Mouse (Mus musculus) lung, embryonic 14.5 days (tissue): ENCODE results near the gene Mybph. TPM values are rescaled to one million over a fixed set of nuclear protein-coding genes. Genes with fewer than 3 reads are reported as not detected.

Source experiments
- ATAC-seq: fragments of 200-750 bp; cut with Nextera tagmentation; 2 replicates; pipeline ENCODE4 v1.8.0; 2017; ENCODE audit warnings: mild to moderate bottlenecking, moderate TSS enrichment, moderate library complexity; ENCODE audit not compliant: insufficient read depth
- DNase-seq: peaks from one replicate; pipeline ENCODE4 v3.0.0-alpha.2; 2015
- H3K27ac ChIP-seq: fragments of 300-500 bp; sonication (generic); 2 replicates; pipeline ENCODE4 v1.5.1; 2014; ENCODE audit warnings: low read depth, mild to moderate bottlenecking, moderate library complexity
- H3K27me3 ChIP-seq: fragments of 300-500 bp; sonication (generic); 2 replicates; pipeline ENCODE4 v1.6.1; 2014; ENCODE audit warnings: low read length, control low read depth; ENCODE audit not compliant: insufficient read depth
- H3K36me3 ChIP-seq: fragments of 300-500 bp; sonication (generic); 2 replicates; pipeline ENCODE4 v1.6.1; 2014; ENCODE audit warnings: control low read depth; ENCODE audit not compliant: insufficient read depth
- H3K4me1 ChIP-seq: fragments of 300-500 bp; sonication (generic); 2 replicates; pipeline ENCODE4 v1.6.1; 2014; ENCODE audit warnings: antibody characterized with exemption, control low read depth; ENCODE audit not compliant: insufficient read depth
- H3K4me2 ChIP-seq: fragments of 300-500 bp; sonication (generic); 2 replicates; pipeline ENCODE4 v1.6.1; 2014; ENCODE audit warnings: mild to moderate bottlenecking
- H3K4me3 ChIP-seq: fragments of 300-500 bp; sonication (generic); 2 replicates; pipeline ENCODE4 v1.5.1; 2014; ENCODE audit warnings: low read depth, low read length
- H3K9ac ChIP-seq: fragments of 300-500 bp; sonication (generic); 2 replicates; pipeline ENCODE4 v1.6.1; 2014
- H3K9me3 ChIP-seq: fragments of 300-500 bp; sonication (generic); 2 replicates; pipeline ENCODE4 v1.6.1; 2016; ENCODE audit warnings: low read depth, low read length, control low read depth
- CTCF ChIP-seq: IDR thresholded peaks from 2 replicates; pipeline ENCODE4 v1.5.1; 2016; ENCODE audit warnings: antibody characterized with exemption, low read depth
- WGBS: fragments of 180-500 bp; shearing (Covaris S2); extraction: QIAGEN DNeasy Blood & Tissue Kit; methylation state at CpG from one replicate; pipeline ENCODE4 v1.1.7; 2014; 5-methylcytosine and 5-hydroxymethylcytosine counted together
- polyA plus RNA-seq: library from polyadenylated mRNA; unstranded; fragments of >200 nt; fragmentation: Nextera tagmentation; extraction: Ambion mirVana; gene quantifications from 2 replicates; pipeline ENCODE4 v1.2.1, GENCODE M21; 2014

Mybph gene
- polyA plus RNA-seq, 1 experiment from 2014 or later, result not detected

DNA sequence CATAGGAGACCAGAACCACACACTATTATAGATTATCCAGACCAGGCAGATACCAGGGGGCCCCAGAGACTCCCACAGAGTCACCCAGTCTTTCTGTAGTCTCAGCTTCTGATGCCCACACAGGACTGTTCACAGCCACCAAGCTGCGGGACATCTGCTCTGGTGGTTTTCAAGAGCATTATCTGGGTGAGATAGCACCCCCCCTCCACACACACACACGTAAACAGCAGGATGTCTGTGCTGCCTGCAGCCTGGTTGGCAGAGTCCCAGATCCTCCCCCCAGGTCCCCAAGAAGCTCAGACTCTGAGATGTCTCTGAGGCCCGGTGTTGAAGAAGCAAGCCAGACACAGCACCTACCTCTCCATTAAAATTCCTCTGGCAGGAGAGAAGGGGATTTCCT is 2.3 kb downstream of the Mybph start:
- no peak overlapping the region for H3K9ac ChIP-seq
- H3K9me3 ChIP-seq, result no peaks in the 10 kb centered on the region
- H3K27ac ChIP-seq, result no peak overlapping the region; the same call in 1 of the 2 replicates
- no peaks in the 10 kb centered on the region for H3K36me3 ChIP-seq
- DNase-seq (peak; percentile 7), ATAC-seq (peak; percentile 18; the same call in 1 of the 2 replicates)
- peaks cover 5% of the 10 kb centered on the region; the same call in 1 of the 2 replicates for H3K4me1 ChIP-seq
- H3K27me3 ChIP-seq, result no peaks in the 10 kb centered on the region
- no peak overlapping the region for H3K4me2 ChIP-seq
- no peak for TF ChIP-seq CTCF
- no peak overlapping the region for H3K4me3 ChIP-seq
- WGBS, result 25% methylated on average over 3 of the region's 3 CpGs

DNA sequence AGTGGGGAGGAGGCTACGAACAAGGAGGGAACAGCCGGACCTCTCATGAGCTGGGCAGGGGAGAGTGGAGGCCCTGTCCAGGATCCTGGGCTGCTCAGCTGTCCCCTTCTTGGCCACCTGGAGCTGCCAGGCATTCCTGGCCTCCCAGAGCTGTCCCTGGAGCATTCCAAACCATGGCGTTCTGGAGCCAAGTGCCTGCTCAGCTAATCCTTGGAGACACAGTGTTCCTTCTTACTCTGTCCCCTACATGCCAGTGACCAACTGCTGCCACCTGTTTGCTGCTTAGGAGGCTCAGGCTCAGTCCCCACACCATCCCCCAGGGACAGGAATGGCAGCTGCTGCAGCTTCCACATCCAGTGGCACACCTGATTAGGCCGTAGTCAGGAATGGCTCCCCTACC is 2.7 kb downstream of the Mybph start:
- Histone ChIP-seq H3K9me3 (no peaks in the 10 kb centered on the region), H3K27ac (no peak overlapping the region; the same call in 1 of the 2 replicates), H3K9ac (no peak overlapping the region), H3K4me2 (no peak overlapping the region), H3K4me3 (no peak overlapping the region), H3K27me3 (no peaks in the 10 kb centered on the region), H3K36me3 (no peaks in the 10 kb centered on the region), H3K4me1 (peaks cover 5% of the 10 kb centered on the region; the same call in 1 of the 2 replicates)
- no peak for TF ChIP-seq CTCF
- peak; percentile 59; the same call in 1 of the 2 replicates for ATAC-seq
- 26% methylated on average over 4 of the region's 4 CpGs for WGBS
- no peak for DNase-seq

DNA sequence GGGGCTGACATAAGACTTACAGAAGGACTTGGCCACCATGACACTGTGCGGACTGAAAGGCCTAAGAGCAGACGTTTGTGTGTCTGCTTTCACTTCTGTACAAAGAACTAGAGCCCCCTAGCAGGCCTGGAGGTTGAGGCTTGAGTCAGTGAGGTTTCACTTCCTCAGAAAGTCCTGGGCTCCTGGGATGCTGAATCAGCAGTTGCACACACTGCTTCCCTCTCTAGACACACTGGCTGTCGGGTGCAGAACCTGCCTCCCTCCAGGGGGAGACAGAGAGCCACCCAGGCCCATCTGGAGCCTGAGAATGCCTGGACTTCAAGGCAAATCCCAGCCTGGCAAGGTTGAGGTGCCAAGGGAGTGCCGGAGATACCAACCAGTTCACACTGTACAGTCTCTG is 3.1 kb downstream of the Mybph start:
- ATAC-seq (no peak), DNase-seq (peak; percentile 46)
- WGBS, result 61% methylated on average over 4 of the region's 4 CpGs
- Histone ChIP-seq H3K27ac (no peak overlapping the region), H3K36me3 (no peaks in the 10 kb centered on the region), H3K4me2 (no peak overlapping the region), H3K27me3 (no peaks in the 10 kb centered on the region), H3K9me3 (no peaks in the 10 kb centered on the region), H3K9ac (no peak overlapping the region), H3K4me3 (no peak overlapping the region), H3K4me1 (peaks cover 5% of the 10 kb centered on the region; the same call in 1 of the 2 replicates)
- peak; percentile 71 for TF ChIP-seq CTCF

DNA sequence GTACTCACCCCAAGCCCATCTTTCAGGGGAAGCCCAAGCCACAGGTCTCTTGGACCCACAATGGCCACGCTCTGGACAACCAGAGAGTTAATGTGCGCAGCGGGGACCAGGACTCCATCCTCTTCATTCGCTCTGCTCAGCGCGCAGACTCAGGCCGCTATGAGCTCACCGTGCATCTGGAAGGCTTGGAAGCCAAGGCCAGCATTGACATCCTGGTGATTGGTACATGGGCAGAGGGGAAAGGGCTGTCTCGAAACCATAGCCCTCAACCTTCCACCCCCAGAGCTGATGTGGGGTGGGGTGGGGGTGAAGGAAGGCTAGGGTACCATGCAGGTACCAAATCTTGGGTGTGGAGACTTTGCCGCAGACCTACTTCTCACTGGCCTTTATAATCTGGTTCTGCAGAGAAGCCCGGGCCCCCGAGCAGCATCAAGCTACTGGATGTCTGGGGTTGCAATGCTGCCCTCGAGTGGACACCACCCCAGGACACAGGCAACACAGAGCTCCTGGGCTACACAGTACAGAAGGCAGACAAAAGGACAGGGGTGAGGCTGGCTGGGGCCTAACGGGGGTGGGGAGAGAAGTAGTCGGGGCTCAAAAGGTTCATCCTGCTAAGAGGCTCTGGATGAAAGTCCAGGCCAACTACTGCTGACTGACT is 4.2 kb downstream of the Mybph start:
- Histone ChIP-seq H3K4me1 (peaks cover 5% of the 10 kb centered on the region; the same call in 1 of the 2 replicates), H3K36me3 (no peaks in the 10 kb centered on the region), H3K27me3 (no peaks in the 10 kb centered on the region), H3K27ac (no peak overlapping the region), H3K4me2 (no peak overlapping the region), H3K4me3 (no peak overlapping the region), H3K9me3 (no peaks in the 10 kb centered on the region), H3K9ac (no peak overlapping the region)
- DNase-seq (no peak), ATAC-seq (no peak)
- WGBS, result 79% methylated on average over 15 of the region's 15 CpGs
- TF ChIP-seq CTCF, result no peak

DNA sequence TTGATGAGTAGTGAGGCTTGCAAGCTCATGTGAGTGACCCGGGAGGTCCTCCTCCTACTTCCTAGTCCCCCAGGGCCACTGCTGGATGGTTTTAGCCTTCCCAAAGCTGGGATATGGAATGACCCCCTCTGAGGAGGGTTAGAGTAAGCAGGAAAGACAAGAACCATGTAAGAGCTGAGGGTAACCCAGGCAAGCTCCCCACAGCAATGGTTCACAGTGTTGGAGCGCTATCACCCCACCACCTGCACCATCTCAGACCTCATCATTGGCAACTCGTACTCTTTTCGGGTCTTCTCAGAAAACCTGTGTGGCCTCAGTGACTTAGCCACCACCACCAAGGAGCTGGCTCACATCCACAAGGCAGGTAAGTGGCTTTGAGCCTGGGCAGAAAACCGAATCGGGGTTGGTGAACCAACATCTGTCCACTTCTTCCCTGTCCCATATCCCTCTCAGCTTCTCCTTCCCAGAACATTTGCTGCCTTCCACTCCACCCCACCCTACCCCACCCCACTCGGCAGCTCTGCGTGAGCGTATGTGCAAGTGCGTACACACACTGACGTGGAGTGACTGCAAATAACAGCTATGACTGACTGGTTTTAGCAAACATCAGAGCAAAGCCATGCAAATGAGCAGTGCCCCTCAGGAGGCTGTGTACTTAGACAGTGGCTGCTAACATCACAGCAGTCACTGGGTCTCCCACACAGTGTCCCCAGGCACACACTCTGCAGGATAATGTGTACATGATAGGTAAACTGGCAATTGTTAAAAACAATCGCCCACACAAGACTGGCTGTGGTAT is 5.1 kb downstream of the Mybph start:
- no peaks in the 10 kb centered on the region for H3K9me3 ChIP-seq
- TF ChIP-seq CTCF, result no peak
- 71% methylated on average over 12 of the region's 12 CpGs for WGBS
- ATAC-seq (no peak), DNase-seq (no peak)
- no peak overlapping the region for H3K27ac ChIP-seq
- no peak overlapping the region for H3K9ac ChIP-seq
- H3K4me2 ChIP-seq, result no peak overlapping the region
- H3K4me1 ChIP-seq, result peaks cover 5% of the 10 kb centered on the region; the same call in 1 of the 2 replicates
- H3K36me3 ChIP-seq, result no peaks in the 10 kb centered on the region
- no peak overlapping the region for H3K4me3 ChIP-seq
- H3K27me3 ChIP-seq, result no peaks in the 10 kb centered on the region

DNA sequence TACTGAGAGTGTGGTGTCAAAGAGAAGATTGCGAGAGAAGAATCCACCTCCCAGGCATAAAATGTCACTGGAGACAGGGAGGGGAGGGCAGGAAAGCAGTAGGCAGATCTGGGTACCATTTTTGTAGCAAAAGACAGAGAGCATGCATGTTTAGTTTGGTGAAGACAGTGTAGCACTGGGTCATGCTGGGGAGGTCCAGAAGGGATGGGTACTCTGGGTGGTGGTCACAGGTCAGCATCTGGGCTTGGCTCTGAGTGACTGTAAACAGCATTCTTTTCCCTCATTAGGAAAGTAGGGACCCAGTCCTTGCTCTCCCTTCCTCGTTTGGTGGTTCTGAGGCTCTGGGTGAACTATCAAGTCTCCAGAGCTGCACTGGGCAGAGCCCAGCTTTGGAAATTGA is 7.2 kb downstream of the Mybph start:
- Histone ChIP-seq H3K27me3 (no peaks in the 10 kb centered on the region), H3K4me2 (no peak overlapping the region), H3K4me1 (peaks cover 5% of the 10 kb centered on the region; the same call in 1 of the 2 replicates), H3K9me3 (no peaks in the 10 kb centered on the region), H3K36me3 (no peaks in the 10 kb centered on the region), H3K27ac (no peak overlapping the region), H3K4me3 (no peak overlapping the region), H3K9ac (no peak overlapping the region)
- TF ChIP-seq CTCF, result no peak
- 48% methylated on average over 2 of the region's 2 CpGs for WGBS
- no peak for ATAC-seq
- no peak for DNase-seq
